Comparison of ENCODE assay signal across 8 mouse cellular contexts in genomic region chr3:95434136-95434982, GRCm38 (mm10). TPM values are rescaled to one million over a fixed set of nuclear protein-coding genes. Genes with fewer than 3 reads are reported as not detected.
A peak's percentile ranks its signal among the peaks of the same experiment; 100 is the strongest.
DNase-seq lines count a peak whose midpoint lies in the region; ATAC-seq and TF ChIP-seq lines count a peak whose summit lies in the region.

Gene Arnt (plus strand): TSS chr3:95434388.

- no peak for TF ChIP-seq EP300 in liver, embryonic 14.5 days (IDR thresholded peaks at IDR 0.05; ENCODE audit: low read depth)
- TF ChIP-seq EP300 in stomach, postnatal 0 days (optimal IDR thresholded peaks at IDR 0.05), result no peak

- H3K4me1 ChIP-seq in forebrain, embryonic 10.5 days, result peaks cover 13% of the 10 kb centered on the region
- H3K4me1 ChIP-seq in heart, embryonic 15.5 days (replicated peaks), result peaks cover 3% of the 10 kb centered on the region
- peaks cover 11 to 12% of the 10 kb centered on the region in 2 experiments for H3K4me1 ChIP-seq in liver, embryonic 14.5 days (replicated peaks; ENCODE audit: control insufficient read depth in 2 of 2, insufficient read depth in 2 of 2, low read length in 1 of 2)
- H3K4me1 ChIP-seq in neural tube, embryonic 11.5 days (ENCODE audit: control insufficient read depth, insufficient read depth, low read length), result peaks cover 5% of the 10 kb centered on the region
- H3K4me1 ChIP-seq in stomach, postnatal 0 days (replicated peaks; ENCODE audit: control insufficient read depth, insufficient read depth), result no peaks in the 10 kb centered on the region

- peak; percentile 81 to 85 for DNase-seq in CD8-positive naive resting alpha-beta T cell, adult 2 months (ENCODE audit: low read depth in 2 of 2, low spot score in 2 of 2)
- peak; percentile 94 for DNase-seq in c-Kit-positive CD71-negative TER-119-negative erythroid progenitor cells, embryonic 14.5 days (ENCODE audit: low read depth)
- DNase-seq in forebrain, embryonic 10.5 days (ENCODE audit: extremely low spot score, low spot score), result peak; percentile 95
- DNase-seq in kidney, postnatal 25 days, result peak; percentile 95 to 97
- peak; percentile 98 to 99 (median 98) for DNase-seq in liver, embryonic 14.5 days (ENCODE audit: low read depth in 3 of 3, low spot score in 3 of 3)
- DNase-seq in neural tube, embryonic 11.5 days (ENCODE audit: low spot score), result peak; percentile 94
- peak; percentile 97 for DNase-seq in stomach, postnatal 0 days (ENCODE audit: low spot score)

- H3K27ac ChIP-seq in forebrain, embryonic 10.5 days, result peak within 1 kb of the TSS; percentile 92
- peak within 1 kb of the TSS; percentile 88 for H3K27ac ChIP-seq in heart, embryonic 15.5 days
- H3K27ac ChIP-seq in liver, embryonic 14.5 days, result peak within 1 kb of the TSS; percentile 86
- peak within 1 kb of the TSS; percentile 70 for H3K27ac ChIP-seq in neural tube, embryonic 11.5 days (ENCODE audit: low read depth, low read length)
- H3K27ac ChIP-seq in stomach, postnatal 0 days (replicated peaks), result peak within 1 kb of the TSS; percentile 90

- peak; percentile 100 for ATAC-seq in heart, embryonic 15.5 days (replicated peaks; ENCODE audit: insufficient number of reproducible peaks, insufficient read depth, low FRiP score, low read depth)
- ATAC-seq in liver, embryonic 14.5 days (ENCODE audit: insufficient read depth), result peak; percentile 99
- peak; percentile 99 for ATAC-seq in neural tube, embryonic 11.5 days (ENCODE audit: insufficient read depth, low FRiP score, low TSS enrichment)
- peak; percentile 100 for ATAC-seq in stomach, postnatal 0 days (ENCODE audit: low FRiP score, low TSS enrichment)

- WGBS in forebrain, embryonic 10.5 days, result under 1% methylated on average over 47 of the region's 47 CpGs
- WGBS in heart, embryonic 15.5 days, result under 1% methylated on average over 47 of the region's 47 CpGs
- WGBS in liver, embryonic 14.5 days (ENCODE audit: insufficient replicate concordance), result under 1% methylated on average over 46 of the region's 47 CpGs
- under 1% methylated on average over 45 of the region's 47 CpGs for WGBS in neural tube, embryonic 11.5 days
- under 1% methylated on average over 47 of the region's 47 CpGs for WGBS in stomach, postnatal 0 days

- peak within 1 kb of the TSS; percentile 74 for H3K9ac ChIP-seq in heart, embryonic 15.5 days
- H3K9ac ChIP-seq in liver, embryonic 14.5 days (replicated peaks), result peak within 1 kb of the TSS; percentile 96
- peak within 1 kb of the TSS; percentile 84 for H3K9ac ChIP-seq in neural tube, embryonic 11.5 days (ENCODE audit: low read length)
- H3K9ac ChIP-seq in stomach, postnatal 0 days (ENCODE audit: low read length), result peak within 1 kb of the TSS; percentile 91

- H3K36me3 ChIP-seq in forebrain, embryonic 10.5 days (replicated peaks), result peaks cover 29% of the 10 kb centered on the region
- H3K36me3 ChIP-seq in heart, embryonic 15.5 days, result peaks cover 23% of the 10 kb centered on the region
- H3K36me3 ChIP-seq in liver, embryonic 14.5 days (replicated peaks; ENCODE audit: control insufficient read depth, insufficient read depth, low read depth), result peaks cover 14% of the 10 kb centered on the region
- H3K36me3 ChIP-seq in neural tube, embryonic 11.5 days (ENCODE audit: control insufficient read depth, insufficient read depth, low read length), result 0 out of 2 replicates have a peak, but pooled peaks cover 2% of the 10 kb centered on the region
- 0 out of 2 replicates have a peak, but pooled peaks cover 6% of the 10 kb centered on the region for H3K36me3 ChIP-seq in stomach, postnatal 0 days (ENCODE audit: control insufficient read depth, insufficient read depth, low read length)

- H3K4me3 ChIP-seq in forebrain, embryonic 10.5 days, result peak within 1 kb of the TSS; percentile 70
- peak within 1 kb of the TSS; percentile 69 for H3K4me3 ChIP-seq in heart, embryonic 15.5 days
- H3K4me3 ChIP-seq in liver, embryonic 14.5 days (ENCODE audit: insufficient read depth in 1 of 2, low read depth in 2 of 2, low read length in 2 of 2), result peak within 1 kb of the TSS; percentile 84 to 92
- H3K4me3 ChIP-seq in neural tube, embryonic 11.5 days (ENCODE audit: low read depth, low read length), result peak within 1 kb of the TSS; percentile 93
- peak within 1 kb of the TSS; percentile 92 for H3K4me3 ChIP-seq in stomach, postnatal 0 days (ENCODE audit: low read depth, low read length)

- TF ChIP-seq CTCF in liver, embryonic 14.5 days (IDR thresholded peaks at IDR 0.05; ENCODE audit: low read depth), result peak; percentile 31; the same call in 1 of the 2 replicates
- peak; percentile 23; the same call in 1 of the 2 replicates for TF ChIP-seq CTCF in stomach, postnatal 0 days (IDR thresholded peaks at IDR 0.05; ENCODE audit: low read depth)

- H3K27me3 ChIP-seq in forebrain, embryonic 10.5 days (ENCODE audit: poor library complexity, severe bottlenecking), result no peaks in the 10 kb centered on the region
- no peaks in the 10 kb centered on the region for H3K27me3 ChIP-seq in heart, embryonic 15.5 days
- no peaks in the 10 kb centered on the region for H3K27me3 ChIP-seq in liver, embryonic 14.5 days (ENCODE audit: control insufficient read depth, insufficient read depth, low read length)
- no peaks in the 10 kb centered on the region for H3K27me3 ChIP-seq in neural tube, embryonic 11.5 days (ENCODE audit: control insufficient read depth, insufficient read depth, low read length)
- no peaks in the 10 kb centered on the region for H3K27me3 ChIP-seq in stomach, postnatal 0 days (ENCODE audit: control insufficient read depth, insufficient read depth, low read length)

- H3K9me3 ChIP-seq in forebrain, embryonic 10.5 days, result no peaks in the 10 kb centered on the region
- H3K9me3 ChIP-seq in heart, embryonic 15.5 days (replicated peaks), result no peaks in the 10 kb centered on the region
- H3K9me3 ChIP-seq in liver, embryonic 14.5 days (ENCODE audit: control insufficient read depth, low read length), result no peaks in the 10 kb centered on the region
- no peaks in the 10 kb centered on the region for H3K9me3 ChIP-seq in neural tube, embryonic 11.5 days (ENCODE audit: control insufficient read depth, low read length)
- H3K9me3 ChIP-seq in stomach, postnatal 0 days (ENCODE audit: control insufficient read depth, low read length), result no peaks in the 10 kb centered on the region

- peak within 1 kb of the TSS; percentile 78 for H3K4me2 ChIP-seq in heart, embryonic 15.5 days
- peak within 1 kb of the TSS; percentile 77 for H3K4me2 ChIP-seq in liver, embryonic 14.5 days (ENCODE audit: low read depth)
- H3K4me2 ChIP-seq in neural tube, embryonic 11.5 days (ENCODE audit: low read depth), result peak within 1 kb of the TSS; percentile 71
- H3K4me2 ChIP-seq in stomach, postnatal 0 days (replicated peaks; ENCODE audit: low read depth), result peak within 1 kb of the TSS; percentile 56

RNA-seq across cellular contexts. Expression of gene Arnt, which starts in this region (rescaled TPM):
- polyA plus RNA-seq in forebrain, embryonic 10.5 days (2016; fragmentation: Nextera tagmentation; extraction: Ambion mirVana), result 29.7 and 33.3 TPM in 2 replicates
- 30.4 and 33.2 TPM in 2 replicates for polyA plus RNA-seq in heart, embryonic 15.5 days (2015; fragmentation: Nextera tagmentation; extraction: Ambion mirVana)
- 9.9 and 11.3 TPM in 2 replicates for polyA plus RNA-seq in liver, embryonic 14.5 days (2012; rRNA removed)
- 10.2 and 10.9 TPM in 2 replicates for polyA plus RNA-seq in liver, embryonic 14.5 days (2014; fragmentation: Nextera tagmentation; extraction: Ambion mirVana)
- polyA plus RNA-seq in neural tube, embryonic 11.5 days (2014; fragmentation: Nextera tagmentation; extraction: Ambion mirVana), result 23.4 and 27.2 TPM in 2 replicates
- polyA plus RNA-seq in stomach, postnatal 0 days (2015; fragmentation: Nextera tagmentation; extraction: Ambion mirVana), result 14.2 and 15.3 TPM in 2 replicates

Comparison
In these comparisons a context has a peak if more than half of its experiments do, and no peak if none do; other contexts are left out.
1. Peak in every context shown above with its lines: DNase-seq, ATAC-seq, H3K4me3 ChIP-seq and H3K27ac ChIP-seq.